Mouse (Mus musculus) lung, adult 2 months (tissue): ENCODE measurements around the gene Hist1h2ae.

Experiments
- CTCF ChIP-seq: fragments of 200-500 bp; IDR thresholded peaks from 2 replicates; pipeline ENCODE4 v1.5.1; 2011; ENCODE audit warnings: mild to moderate bottlenecking, low read length, control low read depth; ENCODE audit not compliant: insufficient read depth
- POLR2A ChIP-seq: fragments of 200-500 bp; IDR thresholded peaks from 2 replicates; pipeline ENCODE4 v1.6.1; 2011; ENCODE audit warnings: low read depth, mild to moderate bottlenecking, control low read depth, low read length, borderline replicate concordance; ENCODE audit errors: extremely low read depth

GRCm38 (mm10) chr13:23582219-23583056 lies 11.4 kb upstream of the Hist1h2ae start:
- TF ChIP-seq CTCF (no peak), POLR2A (no peak)
